Mouse (Mus musculus): ENCODE results near the gene Gm3173.
"Not testable (repeated sequence)": the region's sequence is repeated elsewhere in the genome, so short reads cannot be mapped to it uniquely, and the experiment has no call there.

Gene Gm3173

DNA sequence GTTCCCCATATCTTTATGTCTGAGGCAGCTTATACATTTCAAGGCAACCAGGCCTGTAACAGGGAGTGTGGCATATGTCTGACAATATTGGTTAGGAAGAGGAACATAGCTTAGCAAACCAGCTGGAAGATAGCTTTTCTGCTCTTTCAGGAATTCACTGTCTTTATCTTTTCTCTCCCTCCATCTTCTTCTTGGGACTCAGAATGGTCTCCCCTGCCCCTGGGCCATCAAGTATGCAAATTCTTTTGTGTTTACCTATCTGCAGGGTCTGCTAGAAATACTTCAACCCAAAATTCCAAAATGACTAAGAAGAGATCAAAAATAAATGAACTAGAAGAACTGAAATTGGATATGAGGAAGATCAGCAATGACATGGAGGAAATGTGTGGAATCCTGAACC is at the start of gene Gm3173:
Gene Gm3173 (plus strand): TSS at position 301 of the 400 bp plus-strand sequence.
- DNase-seq (ENCODE audit: low read depth) = not testable (repeated sequence)

DNA sequence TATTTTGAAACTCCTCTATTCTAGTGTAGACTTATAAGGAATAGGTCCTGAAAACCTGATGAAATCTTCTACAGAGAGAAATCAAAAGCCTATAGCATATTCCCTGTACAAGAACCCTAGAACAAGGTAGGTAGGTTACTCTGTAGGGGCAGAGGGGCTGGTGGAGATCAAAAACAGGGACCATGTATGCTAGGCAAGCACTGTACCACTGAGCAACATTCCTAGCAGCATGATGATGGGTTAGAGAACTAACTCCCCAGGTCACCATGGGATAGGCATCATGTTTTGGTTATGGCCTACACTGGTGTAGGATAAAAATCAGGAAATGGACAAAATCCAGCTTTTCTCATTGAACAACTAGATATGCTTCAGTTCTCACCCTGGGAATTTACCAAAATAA is 45.2 kb upstream of the Gm3173 start:
- DNase-seq (ENCODE audit: low read depth) = not testable (repeated sequence)

DNA sequence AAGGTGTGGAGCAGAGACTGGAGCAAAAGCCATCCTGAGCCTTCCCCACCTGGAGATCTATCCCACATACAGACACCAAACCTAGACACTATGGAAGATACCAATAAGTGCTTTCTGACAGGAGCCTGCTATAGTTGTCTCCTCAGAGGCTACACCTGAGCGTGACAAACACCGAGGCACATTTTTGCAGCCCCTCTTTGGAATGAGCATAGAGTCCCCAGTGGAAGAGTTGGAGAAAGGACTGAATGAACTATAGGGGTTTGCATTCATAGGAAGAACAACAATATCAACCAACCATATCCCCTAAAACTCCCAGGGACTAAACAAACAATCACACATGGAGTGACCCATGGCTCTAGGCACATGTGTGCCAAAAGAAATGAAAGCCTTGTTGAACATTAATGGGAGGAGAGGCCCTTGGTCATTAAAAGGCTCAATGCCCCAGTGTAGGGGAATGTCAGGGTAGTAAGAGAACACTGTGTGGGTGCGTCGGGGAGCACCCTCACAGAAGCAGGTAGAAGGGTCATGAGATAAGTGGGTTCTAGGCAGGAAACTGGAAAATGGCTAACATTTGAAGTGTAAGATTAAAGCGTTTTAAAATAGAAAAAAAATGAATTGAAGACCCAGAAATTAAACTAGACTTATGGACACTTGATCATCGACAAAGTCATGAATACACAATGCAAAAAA is 37.8 kb upstream of the Gm3173 start:
- not testable (repeated sequence) for DNase-seq (ENCODE audit: low read depth)

DNA sequence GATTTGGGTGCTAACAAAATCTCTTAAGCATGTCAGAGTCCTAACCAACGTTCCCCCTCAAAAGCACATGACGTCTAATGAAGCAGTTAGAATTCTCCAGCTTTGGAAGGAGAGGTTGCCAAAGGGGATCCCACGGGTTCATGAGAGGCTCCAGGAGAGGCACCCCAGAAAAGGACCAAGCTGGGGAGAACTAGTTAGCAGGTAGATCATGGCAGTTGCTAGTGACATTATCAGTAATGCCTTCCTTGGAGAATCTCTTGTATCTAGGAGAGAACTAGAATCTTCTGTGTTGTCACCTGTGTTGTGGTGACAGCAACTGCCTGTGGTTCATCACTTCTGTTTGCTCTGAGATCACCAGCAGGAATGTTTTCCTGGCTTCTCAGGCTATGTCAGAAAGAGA is 33.6 kb upstream of the Gm3173 start, which contains the start of gene Gm3159:
Gene Gm3159 (plus strand): TSS at position 301 of the 400 bp plus-strand sequence.
- not testable (repeated sequence) for DNase-seq (ENCODE audit: low read depth)

DNA sequence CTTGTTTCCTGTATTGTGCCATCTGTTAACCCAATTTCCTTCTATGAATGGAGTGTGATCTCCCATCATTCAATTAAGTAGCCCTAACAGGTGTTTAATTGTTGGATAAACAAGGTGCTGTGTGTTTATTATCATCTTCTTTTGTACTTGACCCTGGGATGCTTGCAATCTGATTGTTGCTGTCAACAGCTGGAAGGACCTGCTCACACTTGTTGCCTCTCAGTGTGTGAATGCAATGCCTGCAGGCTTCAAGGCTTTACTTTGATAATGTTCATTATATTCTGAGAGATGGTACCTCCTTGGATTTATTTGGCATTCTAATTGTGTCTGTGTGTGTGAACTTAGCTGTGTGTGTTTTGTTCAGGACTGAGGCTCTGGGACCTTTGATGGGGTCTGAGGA is 32.2 kb upstream of the Gm3173 start:
- not testable (repeated sequence) for DNase-seq (ENCODE audit: low read depth)

DNA sequence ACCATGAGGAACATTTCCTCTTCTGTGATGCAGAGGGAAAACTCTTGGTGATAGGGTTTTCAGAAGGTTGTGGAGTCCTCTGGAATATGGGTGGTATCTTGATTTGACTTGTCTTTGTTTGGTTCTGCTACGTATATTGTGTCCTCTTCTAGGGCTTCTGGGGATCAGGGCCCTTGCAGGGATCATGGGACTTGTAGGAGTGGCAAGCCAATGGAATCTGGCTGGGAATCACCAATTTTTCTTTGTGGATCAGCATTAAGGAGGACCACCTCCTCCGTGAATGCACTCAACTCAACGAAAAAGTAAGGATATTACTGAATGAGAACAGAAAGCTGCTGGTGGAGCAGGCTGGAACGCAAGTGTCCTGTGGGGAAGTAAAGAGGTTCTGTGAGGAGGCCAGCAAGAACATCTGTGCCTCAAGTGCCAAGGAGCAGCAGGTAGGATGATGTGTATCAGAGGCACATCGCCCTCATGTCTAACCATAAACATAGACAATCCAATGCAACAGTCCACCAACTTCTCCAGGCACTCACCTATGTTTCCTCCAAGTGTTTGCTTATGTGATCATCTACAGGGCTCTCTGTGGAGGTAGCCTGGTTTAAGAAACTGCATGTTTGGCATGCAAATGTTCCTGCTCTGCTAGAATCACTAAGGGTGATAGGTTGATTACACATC is 30.5 kb upstream of the Gm3173 start:
- not testable (repeated sequence) for DNase-seq (ENCODE audit: low read depth)

DNA sequence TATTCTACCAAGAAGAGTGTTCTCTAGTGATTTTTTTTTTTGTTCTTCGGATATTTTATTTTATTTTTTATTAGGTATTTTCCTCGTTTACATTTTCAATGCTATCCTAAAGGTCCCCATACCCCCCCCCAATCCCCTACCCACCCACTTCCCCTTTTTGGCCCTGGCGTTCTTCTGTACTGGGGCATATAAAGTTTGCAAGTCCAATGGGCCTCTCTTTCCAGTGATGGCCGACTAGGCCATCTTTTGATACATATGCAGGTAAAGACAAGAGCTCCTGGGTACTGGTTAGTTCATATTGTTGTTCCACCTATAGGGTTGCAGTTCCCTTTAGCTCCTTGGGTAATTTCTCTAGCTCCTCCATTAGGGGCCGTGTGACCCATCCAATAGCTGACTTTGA is 29.5 kb upstream of the Gm3173 start:
- DNase-seq (ENCODE audit: low read depth) = not testable (repeated sequence)

DNA sequence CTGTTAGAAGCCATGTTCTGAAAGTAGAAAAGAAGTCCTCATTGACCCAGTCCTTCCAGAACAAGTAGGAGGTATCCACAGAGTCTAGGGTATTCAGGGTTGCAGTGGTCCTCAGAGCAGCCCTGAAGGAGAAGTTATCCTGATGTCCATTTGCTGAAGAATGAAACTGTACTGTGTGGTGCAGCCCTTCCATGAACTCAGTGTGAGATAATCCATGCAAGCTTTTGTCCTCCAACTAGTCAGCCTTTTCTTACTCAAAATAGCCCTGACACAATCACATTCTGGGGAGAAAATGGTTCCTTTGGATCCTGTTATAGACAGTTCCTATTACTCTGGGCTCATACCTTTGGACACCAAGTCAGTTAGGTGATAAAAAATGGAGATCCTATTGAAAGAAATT is 27.0 kb upstream of the Gm3173 start:
- DNase-seq (ENCODE audit: low read depth) = not testable (repeated sequence)

DNA sequence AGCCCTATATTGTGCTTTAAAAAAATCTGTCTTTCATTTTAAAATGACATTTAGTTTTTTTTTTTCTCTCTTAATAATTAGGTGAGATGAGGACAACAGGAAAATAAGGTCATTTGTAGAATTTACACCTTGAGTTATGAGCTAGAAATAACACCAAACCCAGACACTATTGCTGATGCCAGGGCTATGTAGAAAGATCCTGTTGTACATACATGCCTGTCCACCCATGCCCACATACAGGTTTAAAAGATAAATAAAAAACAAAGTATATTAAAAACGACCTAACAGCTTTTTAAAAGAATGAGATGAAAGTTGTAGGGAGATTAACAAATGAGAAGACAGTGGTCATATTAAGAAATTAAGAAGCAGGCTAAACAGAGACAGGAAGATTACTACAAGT is 20.9 kb upstream of the Gm3173 start:
- DNase-seq (ENCODE audit: low read depth) = not testable (repeated sequence)

DNA sequence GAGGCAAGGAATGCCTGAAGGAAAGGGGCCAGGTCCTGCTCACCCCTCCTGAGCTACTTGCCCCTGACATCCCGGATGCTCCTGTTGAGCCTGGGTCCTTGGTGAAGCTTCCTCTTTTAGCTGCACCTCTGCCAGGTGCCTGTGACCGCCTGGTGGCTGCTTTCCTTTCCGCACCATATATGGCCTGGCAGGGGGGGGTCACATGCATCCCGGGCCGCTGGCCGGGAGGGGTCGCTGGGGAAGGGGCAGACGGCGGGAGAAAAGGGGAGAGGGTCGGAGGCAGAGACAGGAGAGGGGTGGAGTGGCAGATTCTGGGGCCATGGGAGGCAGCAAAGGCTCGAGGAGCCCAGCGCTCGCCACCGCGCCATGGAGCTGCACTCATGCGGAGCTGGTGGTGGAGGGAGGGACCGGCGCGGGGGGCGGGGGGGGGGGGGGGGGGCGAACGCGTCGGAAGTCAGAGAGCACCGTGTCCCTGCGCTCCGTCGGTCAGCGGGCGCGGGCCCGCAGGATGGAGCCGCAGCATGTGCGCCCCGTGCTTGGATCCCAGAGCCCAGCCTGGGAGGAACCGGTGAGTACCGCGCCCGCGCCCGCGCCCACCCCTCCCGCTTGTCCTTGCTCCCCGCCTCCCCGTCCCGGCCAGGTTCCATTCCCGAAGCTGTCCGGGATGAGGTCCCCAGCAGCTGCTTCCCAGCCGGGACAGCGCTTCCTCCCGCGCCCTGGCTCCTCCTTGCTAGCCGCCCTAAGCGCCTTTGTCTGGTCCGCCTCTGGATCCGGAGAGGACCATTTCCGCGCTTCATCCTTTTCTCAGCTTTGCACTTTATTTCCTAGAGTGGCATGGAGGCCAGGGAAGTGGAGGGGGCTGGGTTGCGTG is 15.6 kb upstream of the Gm3173 start, which contains the start of gene Gm3164:
Gene Gm3164 (plus strand): TSS at position 484 of the 871 bp plus-strand sequence.
- DNase-seq (ENCODE audit: low read depth) = not testable (repeated sequence)

DNA sequence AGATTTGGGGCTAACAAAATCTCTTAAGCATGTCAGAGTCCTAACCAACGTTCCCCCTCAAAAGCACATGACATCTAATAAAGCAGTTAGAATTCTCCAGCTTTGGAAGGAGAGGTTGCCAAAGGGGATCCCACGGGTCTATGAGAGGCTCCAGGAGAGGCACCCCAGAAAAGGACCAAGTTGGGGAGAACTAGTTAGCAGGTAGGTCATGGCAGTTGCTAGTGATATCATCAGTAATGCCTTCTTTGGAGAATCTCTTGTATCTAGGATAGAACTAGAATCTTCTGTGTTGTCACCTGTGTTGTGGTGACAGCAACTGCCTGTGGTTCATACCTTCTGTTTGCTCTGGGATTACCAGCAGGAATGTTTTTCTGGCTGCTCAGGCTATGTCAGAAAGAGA is 50.7 kb downstream of the Gm3173 start, which contains the start of gene Gm3182:
Gene Gm3182 (plus strand): TSS at position 301 of the 400 bp plus-strand sequence.
- DNase-seq (ENCODE audit: low read depth) = not testable (repeated sequence)

DNA sequence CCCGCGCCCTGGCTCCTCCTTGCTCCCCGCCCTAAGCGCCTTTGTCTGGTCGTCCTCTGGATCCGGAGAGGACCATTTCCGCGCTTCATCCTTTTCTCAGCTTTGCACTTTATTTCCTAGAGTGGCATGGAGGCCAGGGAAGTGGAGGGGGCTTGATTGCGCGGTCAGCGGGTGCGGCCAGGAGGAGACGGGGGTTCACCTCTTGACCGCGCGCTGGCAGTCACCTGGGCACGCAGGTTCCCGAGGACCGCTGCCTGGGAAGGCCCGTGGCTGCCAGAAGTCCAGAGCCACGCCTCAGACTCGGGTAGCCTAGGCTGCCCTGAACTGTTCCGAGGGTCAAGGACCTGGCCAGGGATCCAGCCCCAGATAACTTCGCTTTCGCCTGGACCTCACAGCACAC is 68.6 kb downstream of the Gm3173 start:
- DNase-seq (ENCODE audit: low read depth) = not testable (repeated sequence)

DNA sequence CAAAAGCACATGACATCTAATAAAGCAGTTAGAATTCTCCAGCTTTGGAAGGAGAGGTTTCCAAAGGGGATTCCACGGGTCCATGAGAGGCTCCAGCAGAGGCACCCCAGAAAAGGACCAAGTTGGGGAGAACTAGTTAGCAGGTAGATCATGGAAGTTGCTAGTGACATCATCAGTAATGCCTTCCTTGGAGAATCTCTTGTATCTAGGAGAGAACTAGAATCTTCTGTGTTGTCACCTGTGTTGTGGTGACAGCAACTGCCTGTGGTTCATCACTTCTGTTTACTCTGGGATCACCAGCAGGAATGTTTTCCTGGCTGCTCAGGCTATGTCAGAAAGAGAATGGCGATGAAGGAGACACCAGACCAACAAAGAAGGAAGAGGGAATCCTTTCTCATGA is 124.3 kb downstream of the Gm3173 start, which contains the start of gene Gm3047:
Gene Gm3047 (plus strand): TSS at position 301 of the 400 bp plus-strand sequence.
- DNase-seq (ENCODE audit: low read depth) = not testable (repeated sequence)
